Mouse (Mus musculus) C2C12 (cell line): ENCODE measurements at regions not wholly inside any gene's neighbourhood (a gene's known extent, or its start where the extent isn't known, plus 50 kb on each side); places are given as distances from the start of the nearest gene placed in this dataset.

Source experiments
- H3K27me3 ChIP-seq: one replicate; pipeline ENCODE4 v1.6.1; 2011; ENCODE audit not compliant: control insufficient read depth, insufficient read depth, insufficient read length
- H3K36me3 ChIP-seq: one replicate; pipeline ENCODE4 v1.6.1; 2011; ENCODE audit not compliant: control insufficient read depth, insufficient read depth
- H3K4me3 ChIP-seq: one replicate; pipeline ENCODE4 v1.5.1; 2011; ENCODE audit warnings: mild to moderate bottlenecking, control low read depth; ENCODE audit not compliant: poor library complexity, insufficient read depth, severe bottlenecking
- H3K79me2 ChIP-seq: one replicate; pipeline ENCODE4 v1.6.1; 2011; ENCODE audit not compliant: control insufficient read depth, insufficient read depth
- H3K79me3 ChIP-seq: one replicate; pipeline ENCODE4 v1.6.1; 2011; ENCODE audit warnings: low read depth, control low read depth
- H3ac ChIP-seq: one replicate; pipeline ENCODE3; 2011; ENCODE audit warnings: low read depth; ENCODE audit not compliant: control insufficient read depth, insufficient read length
- CEBPB ChIP-seq: IDR thresholded peaks from one replicate; pipeline ENCODE4 v1.6.1; 2011; ENCODE audit warnings: low read depth, mild to moderate bottlenecking, control low read depth, moderate library complexity
- CTCF ChIP-seq: IDR thresholded peaks from one replicate; pipeline ENCODE4 v1.5.1; 2011; ENCODE audit not compliant: control insufficient read depth, insufficient read depth, insufficient read length
- FOSL1 ChIP-seq: IDR thresholded peaks from one replicate; pipeline ENCODE4 v1.8.0; 2011; ENCODE audit warnings: mild to moderate bottlenecking, low read length; ENCODE audit not compliant: poor library complexity, insufficient read depth, severe bottlenecking
- MAX ChIP-seq: IDR thresholded peaks from one replicate; pipeline ENCODE4 v1.6.1; 2011; ENCODE audit warnings: mild to moderate bottlenecking, control low read depth
- MYOD1 ChIP-seq: IDR thresholded peaks from one replicate; pipeline ENCODE4 v1.6.1; 2011; ENCODE audit warnings: low read depth; ENCODE audit not compliant: control insufficient read depth, insufficient read length
- MYOG ChIP-seq: IDR thresholded peaks from one replicate; pipeline ENCODE4 v1.6.1; 2011; ENCODE audit not compliant: control insufficient read depth, insufficient read length; ENCODE audit errors: extremely low read depth
- USF1 ChIP-seq: IDR thresholded peaks from one replicate; pipeline ENCODE4 v1.6.1; 2011; ENCODE audit warnings: low read depth, mild to moderate bottlenecking, control low read depth, moderate library complexity

DNA sequence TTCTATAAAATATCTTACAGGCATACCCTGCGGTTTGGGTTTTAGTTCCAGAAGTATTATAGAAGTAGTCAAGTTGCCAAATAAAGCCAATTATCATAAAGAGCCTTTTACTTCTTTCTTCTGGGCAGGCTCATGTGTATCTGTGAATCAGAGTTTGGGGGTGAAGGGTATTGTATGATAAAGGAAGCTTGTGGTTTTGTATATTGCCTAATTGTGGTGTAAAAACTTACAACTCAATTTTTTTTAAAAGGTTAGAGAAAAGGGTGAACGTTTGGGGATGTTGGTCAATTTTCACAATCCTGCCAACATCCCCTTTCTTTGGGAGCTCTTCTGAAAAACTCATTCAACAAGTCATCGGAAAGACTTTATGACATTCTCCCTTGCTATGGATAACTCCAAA is 219.0 kb upstream of the Gpr149 start:
- TF ChIP-seq CEBPB (peak; percentile 85), MYOD1 (no peak)
- Histone ChIP-seq H3K27me3 (no peaks in the 10 kb centered on the region), H3K4me3 (no peak overlapping the region)

GRCm38 (mm10) chr3:62801044-62801443 is 196.1 kb upstream of the Gpr149 start:
- TF ChIP-seq MAX, result no peak
- no peak for TF ChIP-seq USF1
- no peak for TF ChIP-seq CTCF
- no peak for TF ChIP-seq MYOG
- no peak for TF ChIP-seq CEBPB
- no peak for TF ChIP-seq MYOD1
- TF ChIP-seq FOSL1, result no peak
- no peak overlapping the region for H3K4me3 ChIP-seq

More for the DNA sequence above, 219.0 kb upstream of the Gpr149 start:
- Histone ChIP-seq H3ac (no peak overlapping the region), H3K36me3 (no peaks in the 10 kb centered on the region), H3K79me2 (no peaks in the 10 kb centered on the region), H3K79me3 (no peaks in the 10 kb centered on the region)

DNA sequence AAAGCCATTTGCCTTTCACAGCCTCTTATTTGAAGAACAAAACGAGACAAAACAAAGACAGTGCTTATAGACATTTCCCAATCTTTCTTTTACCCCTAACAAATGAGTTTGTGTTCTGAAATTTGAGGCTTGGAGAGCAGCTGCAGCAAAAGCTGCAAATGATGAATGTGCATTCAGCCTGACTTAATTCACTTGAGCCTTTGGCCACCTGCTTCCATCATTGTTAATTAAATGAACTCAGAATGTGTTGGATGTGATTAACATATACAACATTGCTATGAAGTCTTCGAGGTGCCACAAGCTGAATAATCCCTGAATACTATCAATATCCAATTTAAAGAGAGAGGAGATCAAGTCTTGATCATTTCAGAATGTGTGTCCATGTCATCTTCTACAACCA is 181.3 kb upstream of the Gpr149 start:
- Histone ChIP-seq H3K79me3 (no peaks in the 10 kb centered on the region), H3K27me3 (no peaks in the 10 kb centered on the region), H3K4me3 (no peak overlapping the region), H3K36me3 (no peaks in the 10 kb centered on the region), H3K79me2 (no peaks in the 10 kb centered on the region), H3ac (no peak overlapping the region)
- TF ChIP-seq USF1 (no peak), FOSL1 (no peak), MAX (no peak), CTCF (no peak), CEBPB (no peak), MYOG (no peak), MYOD1 (no peak)

More at GRCm38 (mm10) chr3:62801044-62801443, 196.1 kb upstream of the Gpr149 start:
- Histone ChIP-seq H3K79me2 (no peaks in the 10 kb centered on the region), H3K79me3 (no peaks in the 10 kb centered on the region), H3K27me3 (no peaks in the 10 kb centered on the region), H3ac (no peak overlapping the region), H3K36me3 (no peaks in the 10 kb centered on the region)
